Mouse (Mus musculus) ES-E14 (cell line): ENCODE measurements around the gene Lin28b.

Experiments
- CHD2 ChIP-seq: IDR thresholded peaks from 2 replicates; pipeline ENCODE4 v1.6.1; 2014; ENCODE audit warnings: mild to moderate bottlenecking, low read depth, low read length, inconsistent platforms
- HCFC1 ChIP-seq: IDR thresholded peaks from 2 replicates; pipeline ENCODE4 v1.6.1; 2012; ENCODE audit warnings: low read length, inconsistent platforms, borderline replicate concordance; ENCODE audit not compliant: insufficient read depth
- MAFK ChIP-seq: IDR thresholded peaks from 2 replicates; pipeline ENCODE4 v1.6.1; 2014; ENCODE audit warnings: mild to moderate bottlenecking, low read depth, low read length, inconsistent platforms; ENCODE audit not compliant: insufficient read depth
- ZC3H11A ChIP-seq: IDR thresholded peaks from 2 replicates; pipeline ENCODE4 v1.6.1; 2012; ENCODE audit warnings: low read depth, mild to moderate bottlenecking, inconsistent platforms, low read length, borderline replicate concordance
- ZNF384 ChIP-seq: IDR thresholded peaks from 2 replicates; pipeline ENCODE4 v1.6.1; 2012; ENCODE audit warnings: low read depth, low read length, inconsistent platforms

DNA sequence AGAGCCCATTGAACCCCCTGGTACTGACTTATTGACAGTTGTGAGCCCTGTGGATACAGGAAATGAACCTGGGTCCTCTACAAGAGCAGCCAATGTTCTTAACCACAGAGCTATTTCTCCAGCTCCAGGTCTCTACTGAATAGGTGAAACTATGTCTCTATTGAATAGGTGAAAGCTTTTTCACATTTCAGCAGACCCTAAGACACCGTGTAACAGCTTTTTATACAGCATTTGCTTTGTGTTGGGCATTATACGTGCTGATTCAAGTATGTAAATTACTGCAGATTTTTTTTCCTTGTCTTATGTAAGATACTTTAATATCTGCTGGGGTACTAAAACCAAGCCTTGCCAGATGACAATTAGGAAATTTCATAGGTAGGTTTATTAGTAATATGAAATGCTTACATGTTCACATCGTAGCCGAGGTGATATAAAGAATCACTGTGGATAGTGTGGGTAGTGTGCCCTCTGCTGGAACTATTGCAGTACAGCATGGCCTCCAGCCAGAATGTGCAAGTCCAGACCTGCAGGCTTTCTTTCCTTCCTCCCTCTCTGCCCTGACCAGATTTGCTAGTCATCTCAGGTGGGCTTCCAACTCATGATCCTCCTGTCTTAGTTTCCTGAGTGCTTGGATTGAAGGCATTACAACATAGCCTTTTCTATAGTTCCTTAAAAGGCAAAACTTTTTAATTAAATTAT lies 113.1 kb downstream of the Lin28b start:
- TF ChIP-seq CHD2 (no peak), ZC3H11A (peak; percentile 63; the same call in 1 of the 2 replicates), HCFC1 (no peak), ZNF384 (no peak), MAFK (no peak)
